Comparison of ENCODE assay signal across 13 mouse cellular contexts in the genomic region with DNA sequence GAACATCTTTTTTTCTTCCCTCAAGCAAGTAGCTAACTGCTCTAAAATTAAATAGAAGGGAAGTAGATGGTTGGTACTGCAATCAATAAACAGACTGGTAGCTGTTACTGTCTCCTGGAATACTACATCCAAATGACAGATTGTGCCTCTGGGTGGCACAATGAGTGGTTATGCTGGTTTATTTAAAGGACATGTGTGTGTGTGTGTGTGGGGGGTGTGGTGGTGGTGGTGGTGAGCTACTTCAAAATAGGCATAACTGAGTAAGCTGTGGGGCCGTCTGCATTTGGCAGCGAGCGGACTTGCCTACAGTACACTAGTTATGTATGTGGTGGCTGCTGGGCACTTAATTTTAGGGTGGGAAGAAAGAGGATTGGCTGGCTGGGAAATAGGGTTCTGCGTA. TPM values are rescaled to one million over a fixed set of nuclear protein-coding genes. Genes with fewer than 3 reads are reported as not detected.
DNase-seq lines count a peak whose midpoint lies in the region; ATAC-seq lines count a peak whose summit lies in the region.
"Had no signal": no experiment of that assay in that cellular context is flagged by ENCODE, and none has a peak within 500 bp of the region (broad histone marks: within the 10 kb centered on the region; RNA-seq: fewer than 3 reads in every experiment).

No protein-coding gene starts in this region.

- H3K9me3 ChIP-seq in midbrain, embryonic 11.5 days (ENCODE audit: control insufficient read depth, low read length): no peaks in the 10 kb centered on the region
- H3K9me3 ChIP-seq in midbrain, embryonic 13.5 days: no peaks in the 10 kb centered on the region
- H3K9me3 ChIP-seq in limb, embryonic 13.5 days: no peaks in the 10 kb centered on the region
- H3K9me3 ChIP-seq: hindbrain, embryonic 13.5 days; liver, embryonic 13.5 days had no signal

- H3K4me2 ChIP-seq in midbrain, embryonic 11.5 days: no peak overlapping the region
- H3K4me2 ChIP-seq in midbrain, embryonic 13.5 days (replicated peaks): no peak overlapping the region
- peak overlapping the region; percentile 27; the same call in 1 of the 2 replicates for H3K4me2 ChIP-seq in limb, embryonic 13.5 days (replicated peaks)
- H3K4me2 ChIP-seq: heart, embryonic 13.5 days; hindbrain, embryonic 13.5 days; liver, embryonic 13.5 days had no signal

- 80% methylated on average over 4 of the region's 4 CpGs for WGBS in midbrain, embryonic 11.5 days
- 83% methylated on average over 4 of the region's 4 CpGs for WGBS in midbrain, embryonic 13.5 days
- WGBS in limb, embryonic 13.5 days: 72% methylated on average over 4 of the region's 4 CpGs

- no peak overlapping the region for H3K9ac ChIP-seq in midbrain, embryonic 11.5 days (ENCODE audit: low read length)
- no peak overlapping the region for H3K9ac ChIP-seq in midbrain, embryonic 13.5 days (replicated peaks)
- no peak overlapping the region for H3K9ac ChIP-seq in limb, embryonic 13.5 days
- H3K9ac ChIP-seq: heart, embryonic 13.5 days; hindbrain, embryonic 13.5 days; liver, embryonic 13.5 days had no signal

- H3K27me3 ChIP-seq in midbrain, embryonic 11.5 days (ENCODE audit: control insufficient read depth, insufficient read depth, low read length): no peaks in the 10 kb centered on the region
- no peaks in the 10 kb centered on the region for H3K27me3 ChIP-seq in midbrain, embryonic 13.5 days
- H3K27me3 ChIP-seq in limb, embryonic 13.5 days: no peaks in the 10 kb centered on the region
- H3K27me3 ChIP-seq: heart, embryonic 13.5 days; hindbrain, embryonic 13.5 days; liver, embryonic 13.5 days had no signal

- no peak overlapping the region for H3K27ac ChIP-seq in midbrain, embryonic 11.5 days (ENCODE audit: low read depth, low read length)
- H3K27ac ChIP-seq in midbrain, embryonic 13.5 days: no peak overlapping the region
- H3K27ac ChIP-seq in limb, embryonic 13.5 days: no peak overlapping the region
- H3K27ac ChIP-seq: heart, embryonic 13.5 days; hindbrain, embryonic 13.5 days; liver, embryonic 13.5 days had no signal

- no peak overlapping the region for H3K4me3 ChIP-seq in midbrain, embryonic 11.5 days (ENCODE audit: low read depth, low read length)
- H3K4me3 ChIP-seq in midbrain, embryonic 13.5 days (replicated peaks): no peak overlapping the region
- no peak overlapping the region for H3K4me3 ChIP-seq in limb, embryonic 13.5 days
- H3K4me3 ChIP-seq: heart, embryonic 13.5 days; hindbrain, embryonic 13.5 days; liver, embryonic 13.5 days had no signal

- H3K4me1 ChIP-seq in midbrain, embryonic 11.5 days (ENCODE audit: control insufficient read depth, insufficient read depth, low read length): no peaks in the 10 kb centered on the region
- no peaks in the 10 kb centered on the region for H3K4me1 ChIP-seq in midbrain, embryonic 13.5 days (replicated peaks)
- H3K4me1 ChIP-seq in limb, embryonic 13.5 days: peaks cover 11% of the 10 kb centered on the region
- H3K4me1 ChIP-seq: liver, embryonic 13.5 days had no signal

- H3K36me3 ChIP-seq in midbrain, embryonic 11.5 days (ENCODE audit: control insufficient read depth, insufficient read depth, low read length): no peaks in the 10 kb centered on the region
- no peaks in the 10 kb centered on the region for H3K36me3 ChIP-seq in midbrain, embryonic 13.5 days
- H3K36me3 ChIP-seq in limb, embryonic 13.5 days: no peaks in the 10 kb centered on the region
- H3K36me3 ChIP-seq: heart, embryonic 13.5 days; hindbrain, embryonic 13.5 days; liver, embryonic 13.5 days had no signal

- peak; percentile 76 for DNase-seq in midbrain, embryonic 11.5 days (ENCODE audit: low spot score, missing footprints)
- peak; percentile 58 for DNase-seq in layer of hippocampus, adult 9-10 months (ENCODE audit: low spot score)
- DNase-seq in liver: no peak
- DNase-seq in spleen, adult 12 weeks (ENCODE audit: low spot score): no peak
- DNase-seq in spleen, postnatal 10 days (ENCODE audit: low spot score in 2 of 2): no peak
- no peak for DNase-seq in embryo, embryonic 10.5 days (ENCODE audit: low spot score)
- DNase-seq: adrenal gland, adult 2 months; liver, embryonic 13.5 days had no signal

- no peak for ATAC-seq in midbrain, embryonic 11.5 days (ENCODE audit: low FRiP score)
- ATAC-seq in midbrain, embryonic 13.5 days: no peak
- ATAC-seq in limb, embryonic 13.5 days (ENCODE audit: low FRiP score, low read depth): no peak
- ATAC-seq: Patski had no signal

RNA-seq across cellular contexts. Expression of gene Dnmbp, which starts 17.9 kb away (rescaled TPM):
- 13.5 and 14.5 TPM in 2 replicates for polyA plus RNA-seq in midbrain, embryonic 11.5 days (2014; fragmentation: Nextera tagmentation; extraction: Ambion mirVana)
- 9.8 and 10.8 TPM in 2 replicates for polyA plus RNA-seq in midbrain, embryonic 13.5 days (2015; fragmentation: Nextera tagmentation; extraction: Ambion mirVana)
- polyA plus RNA-seq in limb, embryonic 13.5 days (2015; fragmentation: Nextera tagmentation; extraction: Ambion mirVana): 26.7 and 27.3 TPM in 2 replicates

RNA-seq across cellular contexts. Expression of gene Cpn1, which starts 28.5 kb away (rescaled TPM):
- 0.14 and 0.28 TPM in 2 replicates for polyA plus RNA-seq in midbrain, embryonic 11.5 days (2014; fragmentation: Nextera tagmentation; extraction: Ambion mirVana)
- 0.16 and 0.24 TPM in 2 replicates for polyA plus RNA-seq in midbrain, embryonic 13.5 days (2015; fragmentation: Nextera tagmentation; extraction: Ambion mirVana)
- polyA plus RNA-seq in limb, embryonic 13.5 days (2015; fragmentation: Nextera tagmentation; extraction: Ambion mirVana): 0.15 and 0.46 TPM in 2 replicates
- polyA plus RNA-seq: adrenal gland, adult 2 months had no signal

Comparison
In these comparisons a context has a peak if more than half of its experiments do, and no peak if none do; other contexts are left out.
1. DNase-seq: peak in midbrain, embryonic 11.5 days (single experiment) and layer of hippocampus, adult 9-10 months (single experiment); none in liver (single experiment), spleen, adult 12 weeks (single experiment), spleen, postnatal 10 days (0 of 2) and embryo, embryonic 10.5 days (single experiment).